11 mouse cellular contexts compared by ENCODE assay signal in genomic region chr14:33521538-33521937, GRCm38 (mm10). TPM values are rescaled to one million over a fixed set of nuclear protein-coding genes. Genes with fewer than 3 reads are reported as not detected.
DNase-seq lines count a peak whose midpoint lies in the region; ATAC-seq lines count a peak whose summit lies in the region.
"Had no signal": no experiment of that assay in that cellular context is flagged by ENCODE, and none has a peak within 500 bp of the region (broad histone marks: within the 10 kb centered on the region; RNA-seq: fewer than 3 reads in every experiment).

No protein-coding gene starts in this region.

- DNase-seq in midbrain, embryonic 14.5 days: peak; percentile 41
- no peak for DNase-seq in midbrain, embryonic 10.5 days (ENCODE audit: low spot score)
- peak; percentile 54 to 61 for DNase-seq in frontal cortex, postnatal 10 days (ENCODE audit: low spot score in 2 of 2)
- peak; percentile 78 to 89 for DNase-seq in left cerebral cortex, adult 9 months (ENCODE audit: low spot score in 2 of 2)
- DNase-seq in testis, postnatal 10 days (ENCODE audit: low spot score): peak; percentile 52
- no peak for DNase-seq in adrenal gland, postnatal 25 days
- no peak for DNase-seq in heart, adult 9 months (ENCODE audit: low spot score in 2 of 2)
- DNase-seq: adrenal gland, postnatal 36 days; liver, embryonic 13.5 days had no signal

- H3K4me1 ChIP-seq in midbrain, embryonic 14.5 days (ENCODE audit: control insufficient read depth, insufficient read depth, low read length): no peaks in the 10 kb centered on the region
- no peaks in the 10 kb centered on the region for H3K4me1 ChIP-seq in midbrain, embryonic 10.5 days
- H3K4me1 ChIP-seq: liver, embryonic 13.5 days had no signal

- H3K27me3 ChIP-seq in midbrain, embryonic 14.5 days (ENCODE audit: control insufficient read depth, insufficient read depth, low read length): no peaks in the 10 kb centered on the region
- no peaks in the 10 kb centered on the region for H3K27me3 ChIP-seq in midbrain, embryonic 10.5 days (ENCODE audit: low read depth, poor library complexity, severe bottlenecking)
- H3K27me3 ChIP-seq: liver, embryonic 13.5 days had no signal

- no peak overlapping the region for H3K27ac ChIP-seq in midbrain, embryonic 14.5 days (replicated peaks; ENCODE audit: low read depth, low read length)
- H3K27ac ChIP-seq in midbrain, embryonic 10.5 days (replicated peaks): no peak overlapping the region
- H3K27ac ChIP-seq: liver, embryonic 13.5 days had no signal

- H3K4me2 ChIP-seq in midbrain, embryonic 14.5 days (ENCODE audit: low read length): no peak overlapping the region
- H3K4me2 ChIP-seq: liver, embryonic 13.5 days had no signal

- no peak overlapping the region for H3K9ac ChIP-seq in midbrain, embryonic 14.5 days (replicated peaks; ENCODE audit: low read length)
- H3K9ac ChIP-seq: liver, embryonic 13.5 days had no signal

- ATAC-seq in midbrain, embryonic 14.5 days (ENCODE audit: low FRiP score, low TSS enrichment): no peak
- ATAC-seq in erythroblast, adult 5-6 weeks (replicated peaks; ENCODE audit: low FRiP score, poor library complexity, severe bottlenecking): no peak

- H3K9me3 ChIP-seq in midbrain, embryonic 14.5 days (ENCODE audit: control insufficient read depth, low read length): no peaks in the 10 kb centered on the region
- H3K9me3 ChIP-seq in midbrain, embryonic 10.5 days (replicated peaks): no peaks in the 10 kb centered on the region
- H3K9me3 ChIP-seq: liver, embryonic 13.5 days had no signal

- no peaks in the 10 kb centered on the region for H3K36me3 ChIP-seq in midbrain, embryonic 14.5 days (ENCODE audit: control insufficient read depth, insufficient read depth, low read length)
- no peaks in the 10 kb centered on the region for H3K36me3 ChIP-seq in midbrain, embryonic 10.5 days
- H3K36me3 ChIP-seq: liver, embryonic 13.5 days had no signal

- WGBS in midbrain, embryonic 14.5 days: 58% methylated on average over 3 of the region's 3 CpGs
- 80% methylated on average over 3 of the region's 3 CpGs for WGBS in midbrain, embryonic 10.5 days

- no peak overlapping the region for H3K4me3 ChIP-seq in midbrain, embryonic 14.5 days (replicated peaks; ENCODE audit: low read depth, low read length)
- no peak overlapping the region for H3K4me3 ChIP-seq in midbrain, embryonic 10.5 days
- H3K4me3 ChIP-seq: erythroblast, embryonic 14.5 days; liver, embryonic 13.5 days had no signal

RNA-seq across cellular contexts. Expression of gene Frmpd2, which starts 50.0 kb away (rescaled TPM):
- polyA plus RNA-seq in midbrain, embryonic 14.5 days (2014; fragmentation: Nextera tagmentation; extraction: Ambion mirVana): 0.04 and 0.39 TPM in 2 replicates
- not detected in 2 replicates for polyA plus RNA-seq in midbrain, embryonic 10.5 days (2016; fragmentation: Nextera tagmentation; extraction: Ambion mirVana)
- total RNA-seq in adrenal gland, postnatal 25 days (2021): not detected in 2 replicates
- total RNA-seq in erythroblast, adult 5-6 weeks (2015; ENCODE audit: low replicate concordance): not detected in 2 replicates
- total RNA-seq in erythroblast, adult 5-6 weeks (2017; ENCODE audit: low replicate concordance): not detected in 2 replicates
- total RNA-seq: adrenal gland, postnatal 36 days had no signal
- polyA plus RNA-seq: erythroblast, embryonic 14.5 days; liver, embryonic 13.5 days had no signal

Comparison
In these comparisons a context has a peak if more than half of its experiments do, and no peak if none do; other contexts are left out.
1. DNase-seq: peak in midbrain, embryonic 14.5 days (single experiment), frontal cortex, postnatal 10 days (2 of 2), left cerebral cortex, adult 9 months (2 of 2) and testis, postnatal 10 days (single experiment); none in midbrain, embryonic 10.5 days (single experiment), adrenal gland, postnatal 25 days (single experiment) and heart, adult 9 months (0 of 2).